ENCODE assay signal across 21 mouse cellular contexts in genomic region chr2:180072886-180073285, GRCm38 (mm10). TPM values are rescaled to one million over a fixed set of nuclear protein-coding genes. Genes with fewer than 3 reads are reported as not detected.
"Had no signal": no experiment of that assay in that cellular context is flagged by ENCODE, and none has a peak within 500 bp of the region (broad histone marks: within the 10 kb centered on the region; RNA-seq: fewer than 3 reads in every experiment).

No protein-coding gene starts in this region.

- H3K9me3 ChIP-seq: kidney, embryonic 15.5 days; limb, embryonic 10.5 days; limb, embryonic 13.5 days; liver, embryonic 12.5 days; liver, embryonic 15.5 days; lung, embryonic 15.5 days; midbrain, embryonic 13.5 days; neural tube, embryonic 13.5 days; stomach, embryonic 15.5 days had no signal

- DNase-seq: kidney, adult 8-10 months; kidney, postnatal 10 days; kidney, postnatal 36 days; liver; lung, adult 18-20 months; lung, postnatal 10 days; lung, postnatal 36 days; retina, postnatal 1 day; right cerebral cortex, postnatal 25 days; spleen, adult 18-20 months had no signal

- H3K4me2 ChIP-seq: kidney, embryonic 15.5 days; limb, embryonic 13.5 days; liver, embryonic 12.5 days; liver, embryonic 15.5 days; lung, embryonic 15.5 days; midbrain, embryonic 13.5 days; neural tube, embryonic 13.5 days; stomach, embryonic 15.5 days had no signal

- H3K9ac ChIP-seq: kidney, embryonic 15.5 days; limb, embryonic 13.5 days; liver, embryonic 12.5 days; liver, embryonic 15.5 days; lung, embryonic 15.5 days; midbrain, embryonic 13.5 days; neural tube, embryonic 13.5 days; stomach, embryonic 15.5 days had no signal

- H3K4me3 ChIP-seq: kidney, embryonic 15.5 days; limb, embryonic 10.5 days; limb, embryonic 13.5 days; liver, embryonic 12.5 days; liver, embryonic 15.5 days; lung, embryonic 15.5 days; midbrain, embryonic 13.5 days; neural tube, embryonic 13.5 days; stomach, embryonic 15.5 days had no signal

- ATAC-seq: hindbrain, postnatal 0 days; intestine, postnatal 0 days; liver, embryonic 12.5 days; midbrain, embryonic 13.5 days had no signal

- H3K27ac ChIP-seq: hindbrain, postnatal 0 days; kidney, embryonic 15.5 days; limb, embryonic 10.5 days; limb, embryonic 13.5 days; liver, embryonic 12.5 days; liver, embryonic 15.5 days; lung, embryonic 15.5 days; midbrain, embryonic 13.5 days; neural tube, embryonic 13.5 days; stomach, embryonic 15.5 days had no signal

- H3K27me3 ChIP-seq: kidney, embryonic 15.5 days; limb, embryonic 13.5 days; liver, embryonic 12.5 days; liver, embryonic 15.5 days; lung, embryonic 15.5 days; midbrain, embryonic 13.5 days; neural tube, embryonic 13.5 days; stomach, embryonic 15.5 days had no signal

RNA-seq across cellular contexts. Expression of gene Hrh3, which starts 31.4 kb away (rescaled TPM):
- polyA plus RNA-seq: intestine, postnatal 0 days; kidney, embryonic 15.5 days; limb, embryonic 10.5 days; limb, embryonic 13.5 days; liver, embryonic 12.5 days; liver, embryonic 15.5 days; lung, embryonic 15.5 days had no signal
